Mouse (Mus musculus): ENCODE measurements around the gene Mfsd14b.

The Mfsd14b gene

GRCm38 (mm10) chr13:65112459-65113110, at the start of gene Mfsd14b:
Gene Mfsd14b, minus strand, starts transcription at chr13:65112975.
- peak; percentile 99 for DNase-seq (ENCODE audit: low read depth, low spot score)

DNA sequence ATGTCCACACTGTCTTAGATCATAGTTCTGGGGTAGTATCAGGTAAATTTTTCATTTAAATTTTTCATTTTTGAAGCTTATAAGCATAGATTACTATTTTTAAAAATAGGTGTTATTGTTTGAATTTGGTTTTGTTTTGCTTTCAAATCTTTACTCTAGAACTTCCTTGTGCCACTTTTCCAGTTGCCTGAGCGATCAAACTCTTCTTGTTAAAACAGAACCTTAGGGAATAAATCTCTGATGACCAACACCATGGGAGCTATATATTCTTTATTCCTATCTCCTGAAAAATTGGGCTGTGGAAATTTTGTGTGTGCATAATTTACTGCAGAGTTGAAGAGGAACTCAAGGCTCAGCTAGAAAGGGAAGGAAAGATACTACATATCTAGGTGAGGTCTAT, 37.2 kb upstream of the Mfsd14b start, which contains the start of gene Olfr466:
TSS of gene Olfr466 (plus strand) at position 301 of the 400 bp plus-strand sequence.
- DNase-seq (ENCODE audit: low read depth, low spot score) = no peak

DNA sequence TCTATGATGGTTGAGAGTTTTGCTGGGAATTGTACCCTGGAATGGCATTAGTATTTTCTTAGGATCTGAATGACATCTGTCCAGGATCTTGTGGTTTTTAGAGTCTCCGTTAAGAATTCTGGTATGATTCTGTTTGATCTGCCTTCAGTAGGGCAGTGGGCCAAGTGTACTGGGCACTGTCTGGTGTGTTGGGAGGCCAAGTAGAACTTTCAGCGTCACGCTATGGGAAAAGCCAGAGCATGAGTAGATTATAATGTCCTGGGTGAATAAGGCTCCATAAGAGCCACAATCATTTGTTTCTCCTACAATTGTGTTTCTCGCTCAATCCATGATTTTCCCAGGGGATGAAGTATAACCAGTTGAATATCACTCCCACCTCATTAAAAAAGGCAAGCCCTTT, 25.0 kb upstream of the Mfsd14b start, which contains the start of gene Olfr465-ps1:
TSS of gene Olfr465-ps1 (plus strand) at position 301 of the 400 bp plus-strand sequence.
- no peak for DNase-seq (ENCODE audit: low read depth, low spot score)

DNA sequence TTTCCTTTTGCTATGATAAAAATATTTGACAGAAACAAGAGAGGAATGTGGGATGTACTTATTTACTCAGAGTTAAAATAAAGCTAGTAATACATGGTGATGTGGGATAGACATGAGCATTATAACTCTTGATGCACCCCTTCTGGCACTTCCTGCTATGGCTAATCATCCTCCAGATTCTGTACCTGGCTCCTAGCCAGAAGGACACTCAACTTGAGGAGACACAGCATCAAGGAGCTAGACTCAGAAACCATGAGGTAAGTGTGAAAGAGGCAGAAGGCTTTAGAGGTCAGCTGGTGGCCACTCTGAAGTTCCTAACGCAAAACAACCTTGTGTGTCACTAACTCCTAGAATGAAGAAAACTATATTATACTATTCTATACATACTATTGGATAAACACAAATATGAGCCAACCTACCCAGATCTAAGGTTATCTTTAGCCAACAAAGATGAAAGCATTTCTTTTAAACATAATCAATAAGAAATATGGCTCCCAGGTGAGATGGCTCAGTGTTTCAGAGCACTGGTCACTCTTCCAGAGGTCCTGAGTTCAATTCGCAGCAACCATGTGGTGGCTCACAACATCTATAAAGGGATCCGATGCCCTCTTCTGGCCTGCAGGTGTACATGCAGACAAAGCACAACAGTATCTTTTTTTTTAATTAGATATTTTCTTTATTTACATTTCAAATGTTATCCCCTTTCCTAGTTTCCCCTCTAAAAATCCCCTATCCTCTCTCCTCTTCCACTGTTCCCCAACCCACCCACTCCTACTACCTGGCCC, 14.5 kb upstream of the Mfsd14b start:
- DNase-seq (ENCODE audit: low read depth, low spot score) = no peak

DNA sequence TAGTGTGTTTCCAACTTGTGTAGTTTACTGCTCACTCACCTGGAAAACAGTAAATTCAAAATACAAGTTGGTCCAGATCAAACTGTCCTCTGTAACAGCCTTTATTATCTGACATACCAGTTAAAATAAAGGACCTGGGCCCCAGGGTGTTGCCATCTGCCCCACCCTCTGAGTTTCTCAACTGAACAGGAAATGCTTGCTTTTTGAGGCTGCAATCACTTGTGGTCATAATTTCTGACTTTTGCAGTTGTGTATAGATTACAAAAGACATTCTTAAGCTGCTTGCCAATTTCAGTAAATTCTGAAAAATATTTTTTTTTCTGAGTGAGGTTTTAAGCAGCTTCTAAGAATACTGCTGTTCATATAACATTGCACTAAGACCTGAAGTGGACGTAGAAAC, 9.3 kb upstream of the Mfsd14b start:
- no peak for DNase-seq (ENCODE audit: low read depth, low spot score)

DNA sequence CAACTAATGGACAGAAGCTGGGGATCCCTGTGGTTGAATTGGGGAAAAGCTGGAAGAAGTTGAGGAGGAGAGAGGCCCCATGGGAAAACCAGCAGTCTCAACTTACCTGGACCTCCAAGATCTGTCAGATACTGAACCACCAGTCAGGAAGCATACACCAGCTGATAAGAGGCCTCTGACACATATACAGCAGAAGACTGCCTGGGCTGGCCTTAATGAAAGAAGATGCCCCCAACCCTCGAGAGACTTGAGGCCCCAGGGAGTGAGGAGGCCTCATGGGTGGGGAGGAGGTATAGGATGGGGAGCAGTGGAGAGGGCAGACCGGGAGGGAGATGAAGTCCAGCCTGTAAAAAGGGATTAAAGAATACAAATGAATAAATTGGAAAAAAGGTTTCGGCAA, 8.2 kb upstream of the Mfsd14b start:
- no peak for DNase-seq (ENCODE audit: low read depth, low spot score)

DNA sequence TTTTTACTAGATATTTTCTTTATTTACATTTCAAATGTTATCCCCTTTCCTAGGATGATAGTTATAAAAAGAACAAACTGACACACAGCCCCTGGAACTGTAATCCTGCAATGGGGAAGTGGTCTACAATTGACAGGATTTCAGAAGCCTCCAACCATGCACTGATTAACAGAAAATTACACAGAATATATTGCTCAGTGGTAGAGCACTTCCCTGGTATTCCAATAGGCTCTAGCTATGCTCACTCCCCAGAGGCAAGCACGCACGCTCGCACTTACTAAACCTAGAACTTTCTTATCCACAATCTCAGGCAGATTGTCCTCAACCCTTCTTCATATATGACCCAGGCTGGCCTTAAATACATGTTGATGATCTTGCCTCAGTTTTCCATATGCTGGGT, 464 bp upstream of the Mfsd14b start:
- peak; percentile 9 for DNase-seq (ENCODE audit: low read depth, low spot score)

GRCm38 (mm10) chr13:65111961-65112360, 814 bp downstream of the Mfsd14b start:
- peak; percentile 12 for DNase-seq (ENCODE audit: low read depth, low spot score)

- DNase-seq (ENCODE audit: low read depth, low spot score) = peak; percentile 2
These were observed 11.5 kb downstream of the Mfsd14b start for GRCm38 (mm10) chr13:65101232-65101631.

DNA sequence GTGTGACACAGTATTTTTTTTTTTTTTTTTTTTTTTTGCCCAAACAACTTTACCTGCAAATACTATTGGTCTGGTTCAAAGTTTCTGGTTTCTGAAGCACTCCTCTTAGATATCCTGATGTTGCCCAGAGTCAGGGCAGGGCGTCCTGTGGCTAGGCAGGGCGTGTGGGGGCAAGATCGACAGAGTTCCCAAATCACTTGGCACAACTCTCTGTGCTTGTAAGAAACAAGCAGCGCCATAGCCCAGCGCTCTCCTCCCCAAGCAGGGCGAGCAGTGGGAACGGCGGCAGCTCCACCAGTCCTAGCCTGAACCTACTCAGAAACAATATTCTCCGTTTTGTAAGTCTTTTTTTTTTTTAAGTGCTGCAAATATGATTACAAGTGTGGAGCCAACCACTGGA, 12.1 kb downstream of the Mfsd14b start:
- DNase-seq (ENCODE audit: low read depth, low spot score) = no peak

DNA sequence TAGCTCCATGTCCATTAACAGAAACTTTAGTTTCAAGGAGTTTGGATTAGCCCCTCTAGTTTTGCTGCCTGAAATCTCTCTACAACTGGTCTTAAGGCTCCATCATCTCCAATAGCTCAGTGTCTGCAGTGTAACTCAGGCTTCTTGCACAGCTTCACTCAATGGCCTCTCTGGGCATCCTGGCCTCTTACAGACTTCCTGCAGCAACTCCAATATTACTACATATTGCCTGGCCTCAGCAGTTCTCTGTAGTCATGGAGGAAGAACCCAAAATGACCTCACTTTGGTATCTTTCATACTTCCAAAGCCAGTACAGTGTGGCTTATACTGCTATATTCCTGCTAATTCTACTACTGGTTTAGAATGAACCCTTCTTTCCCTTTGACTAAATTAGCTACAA, 15.8 kb downstream of the Mfsd14b start:
- no peak for DNase-seq (ENCODE audit: low read depth, low spot score)

- no peak for DNase-seq (ENCODE audit: low read depth, low spot score)
These were observed 16.9 kb downstream of the Mfsd14b start for GRCm38 (mm10) chr13:65095923-65096322.

GRCm38 (mm10) chr13:65069969-65070368, 42.8 kb downstream of the Mfsd14b start:
- DNase-seq (ENCODE audit: low read depth, low spot score) = no peak

DNA sequence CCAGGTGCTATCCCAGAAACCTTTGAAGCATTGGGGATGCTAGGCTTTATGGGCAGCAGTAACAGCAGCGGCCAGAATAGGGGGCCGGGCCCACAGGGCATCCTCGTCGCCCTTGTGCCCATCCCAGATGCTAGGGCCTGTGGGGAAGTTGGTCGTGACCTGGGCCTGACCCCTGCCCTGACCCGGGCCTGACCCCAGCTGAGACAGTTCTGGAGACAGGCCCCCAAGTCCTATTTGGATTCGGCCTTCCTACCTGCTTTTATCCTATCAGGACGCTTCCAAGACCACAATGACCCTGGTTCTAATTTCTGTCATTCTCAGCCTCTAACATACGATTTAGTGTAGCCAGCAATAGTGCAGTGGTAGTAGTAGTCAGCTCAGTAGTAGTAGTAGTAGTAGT, 60.1 kb downstream of the Mfsd14b start, which contains the start of gene Prss47:
TSS of gene Prss47 (minus strand) at position 101 of the 400 bp plus-strand sequence.
- DNase-seq (ENCODE audit: low read depth, low spot score) = no peak

- peak; percentile 8 for DNase-seq (ENCODE audit: low read depth, low spot score)
These were observed 77.7 kb downstream of the Mfsd14b start for GRCm38 (mm10) chr13:65035057-65035456.

DNA sequence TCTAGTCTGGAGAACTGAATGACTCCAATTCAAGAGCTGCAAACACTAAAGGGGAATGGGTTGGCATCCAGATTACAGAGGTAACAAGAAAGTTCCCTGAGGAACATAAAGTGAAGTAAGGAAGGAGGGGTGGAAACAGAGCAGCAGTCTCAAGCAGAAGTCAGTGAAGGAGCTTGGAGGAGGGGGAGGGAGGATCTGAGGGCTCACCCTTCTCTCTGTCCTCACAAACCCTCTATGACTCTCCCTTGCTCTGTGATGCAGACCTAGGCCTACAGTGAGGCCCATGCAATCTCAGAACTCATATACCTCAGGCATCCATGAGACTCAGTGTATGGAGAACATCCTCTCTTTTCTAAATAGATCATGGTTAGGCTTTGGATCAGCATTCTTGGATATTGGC, 80.0 kb downstream of the Mfsd14b start, which contains the start of gene Spata31d1c:
TSS of gene Spata31d1c (plus strand) at position 301 of the 400 bp plus-strand sequence.
- no peak for DNase-seq (ENCODE audit: low read depth, low spot score)

Data from brain, adult 2 months (tissue).